14 mouse cellular contexts compared by ENCODE assay signal in genomic region chr7:134499429-134499828, GRCm38 (mm10).
DNase-seq lines count a peak whose midpoint lies in the region; ATAC-seq and TF ChIP-seq lines count a peak whose summit lies in the region.
"Had no signal": no experiment of that assay in that cellular context is flagged by ENCODE, and none has a peak within 500 bp of the region (broad histone marks: within the 10 kb centered on the region; RNA-seq: fewer than 3 reads in every experiment).

No protein-coding gene starts in this region.

- WGBS in heart, embryonic 14.5 days: 22% methylated on average over 4 of the region's 4 CpGs
- WGBS in heart, postnatal 0 days: 30% methylated on average over 4 of the region's 4 CpGs
- WGBS in limb, embryonic 10.5 days: 50% methylated on average over 4 of the region's 4 CpGs
- WGBS in liver, postnatal 0 days (ENCODE audit: insufficient replicate concordance): 56% methylated on average over 4 of the region's 4 CpGs

- H3K9ac ChIP-seq in heart, embryonic 14.5 days (ENCODE audit: low read length): 0 out of 2 replicates have a peak overlapping the region, but pooled peaks have one; percentile 9
- H3K9ac ChIP-seq in heart, postnatal 0 days (replicated peaks; ENCODE audit: low read depth, low read length): no peak overlapping the region
- no peak overlapping the region for H3K9ac ChIP-seq in liver, postnatal 0 days (replicated peaks)
- H3K9ac ChIP-seq: forebrain, embryonic 13.5 days; liver, embryonic 12.5 days had no signal

- ATAC-seq in heart, embryonic 14.5 days (ENCODE audit: insufficient number of reproducible peaks, insufficient read depth, low FRiP score, low read depth): no peak
- peak; percentile 54 for ATAC-seq in heart, postnatal 0 days (ENCODE audit: insufficient read depth, low read depth)
- ATAC-seq in liver, postnatal 0 days: no peak
- ATAC-seq: forebrain, embryonic 13.5 days; liver, embryonic 12.5 days had no signal

- H3K36me3 ChIP-seq in heart, embryonic 14.5 days (ENCODE audit: control insufficient read depth, insufficient read depth, low read length): no peaks in the 10 kb centered on the region
- H3K36me3 ChIP-seq in heart, postnatal 0 days (replicated peaks; ENCODE audit: control insufficient read depth, insufficient read depth, low read length): no peaks in the 10 kb centered on the region
- no peaks in the 10 kb centered on the region for H3K36me3 ChIP-seq in limb, embryonic 10.5 days
- H3K36me3 ChIP-seq in liver, postnatal 0 days (replicated peaks; ENCODE audit: insufficient read depth, low read length): no peaks in the 10 kb centered on the region
- H3K36me3 ChIP-seq: G1E; liver, embryonic 12.5 days had no signal

- peaks cover 10 to 12% of the 10 kb centered on the region in 2 experiments; a peak in 3 of 4 replicates for H3K4me1 ChIP-seq in heart, embryonic 14.5 days (ENCODE audit: control insufficient read depth in 2 of 2, insufficient read depth in 2 of 2, low read length in 2 of 2)
- 0 out of 2 replicates have a peak, but pooled peaks cover 14% of the 10 kb centered on the region for H3K4me1 ChIP-seq in heart, postnatal 0 days (ENCODE audit: control insufficient read depth, insufficient read depth)
- peaks cover 17% of the 10 kb centered on the region for H3K4me1 ChIP-seq in limb, embryonic 10.5 days
- no peaks in the 10 kb centered on the region; the same call in 1 of the 2 replicates for H3K4me1 ChIP-seq in liver, postnatal 0 days (ENCODE audit: insufficient read depth)
- H3K4me1 ChIP-seq: liver, embryonic 12.5 days had no signal

- peak overlapping the region; percentile 3 to 48; a peak in 3 of 4 replicates for H3K27ac ChIP-seq in heart, embryonic 14.5 days (replicated peaks in 1 of 2; ENCODE audit: control insufficient read depth in 1 of 2, insufficient read depth in 1 of 2, low read depth in 2 of 2, low read length in 2 of 2)
- H3K27ac ChIP-seq in left cerebral cortex, adult 2 months: peak overlapping the region; percentile 53; the same call in 1 of the 2 replicates
- H3K27ac ChIP-seq in heart, postnatal 0 days (ENCODE audit: low read depth): peak overlapping the region; percentile 23; the same call in 1 of the 2 replicates
- peak overlapping the region; percentile 44; the same call in 1 of the 2 replicates for H3K27ac ChIP-seq in limb, embryonic 10.5 days
- H3K27ac ChIP-seq in liver, postnatal 0 days (ENCODE audit: low read depth): no peak overlapping the region
- H3K27ac ChIP-seq: forebrain, embryonic 13.5 days; liver, embryonic 12.5 days had no signal

- peak overlapping the region; percentile 42 for H3K4me2 ChIP-seq in heart, embryonic 14.5 days (ENCODE audit: low read length)
- peak overlapping the region; percentile 39 for H3K4me2 ChIP-seq in heart, postnatal 0 days (ENCODE audit: low read depth, low read length)
- no peak overlapping the region for H3K4me2 ChIP-seq in liver, postnatal 0 days (ENCODE audit: low read depth, low read length)
- H3K4me2 ChIP-seq: forebrain, embryonic 13.5 days; liver, embryonic 12.5 days; midbrain, embryonic 11.5 days had no signal

- no peaks in the 10 kb centered on the region for H3K27me3 ChIP-seq in heart, embryonic 14.5 days (ENCODE audit: control insufficient read depth, insufficient read depth, low read length)
- H3K27me3 ChIP-seq in heart, postnatal 0 days (ENCODE audit: control insufficient read depth, insufficient read depth, low read length): no peaks in the 10 kb centered on the region
- H3K27me3 ChIP-seq in limb, embryonic 10.5 days (ENCODE audit: low read depth, poor library complexity, severe bottlenecking): no peaks in the 10 kb centered on the region
- no peaks in the 10 kb centered on the region for H3K27me3 ChIP-seq in liver, postnatal 0 days (ENCODE audit: insufficient read depth, low read length)
- H3K27me3 ChIP-seq: forebrain, embryonic 13.5 days; liver, embryonic 12.5 days had no signal

- intact Hi-C loops in heart, postnatal 14 days (cut with DNase I): no loop called here
- intact Hi-C loops in left cerebral cortex, adult 2 months (cut with DNase I): no loop called here
- intact Hi-C loops in left cerebral cortex, postnatal 10 days (cut with DNase I): no loop called here

- TF ChIP-seq CTCF in left cerebral cortex, adult 2 months (IDR thresholded peaks at IDR 0.05): no peak
- TF ChIP-seq CTCF in heart, postnatal 0 days (IDR thresholded peaks at IDR 0.05; ENCODE audit: low read depth): no peak
- no peak for TF ChIP-seq CTCF in liver, postnatal 0 days (IDR thresholded peaks at IDR 0.05; ENCODE audit: low read depth)

- no peaks in the 10 kb centered on the region for H3K9me3 ChIP-seq in heart, embryonic 14.5 days (ENCODE audit: control insufficient read depth, low read length)
- no peaks in the 10 kb centered on the region for H3K9me3 ChIP-seq in heart, postnatal 0 days (replicated peaks; ENCODE audit: control insufficient read depth, low read length)
- H3K9me3 ChIP-seq in limb, embryonic 10.5 days (replicated peaks): no peaks in the 10 kb centered on the region
- H3K9me3 ChIP-seq in liver, postnatal 0 days (ENCODE audit: low read length): no peaks in the 10 kb centered on the region
- H3K9me3 ChIP-seq: forebrain, embryonic 13.5 days; liver, embryonic 12.5 days had no signal

- no peak for DNase-seq in heart, postnatal 14 days
- DNase-seq in left cerebral cortex, adult 2 months (ENCODE audit: extremely low spot score in 1 of 2, low spot score in 2 of 2): no peak
- DNase-seq in left cerebral cortex, adult 11 months (ENCODE audit: low spot score): no peak
- DNase-seq in heart, postnatal 0 days (ENCODE audit: low spot score): no peak
- DNase-seq in limb, embryonic 10.5 days (ENCODE audit: low spot score): no peak
- DNase-seq in left cerebral cortex, postnatal 10 days (ENCODE audit: extremely low spot score in 1 of 2, low spot score in 2 of 2): no peak
- DNase-seq in liver, postnatal 0 days: no peak
- DNase-seq: cerebellum, adult 8-10 months; right cerebral cortex, postnatal 4 days had no signal

- no peak for TF ChIP-seq EP300 in heart, postnatal 0 days (IDR thresholded peaks at IDR 0.05; ENCODE audit: low read depth)
- TF ChIP-seq EP300 in liver, postnatal 0 days (IDR thresholded peaks at IDR 0.05; ENCODE audit: low read depth): no peak

- H3K4me3 ChIP-seq in heart, embryonic 14.5 days (ENCODE audit: control insufficient read depth in 1 of 2, insufficient read depth in 1 of 2, low read depth in 1 of 2, low read length in 2 of 2): 0 out of 4 replicates have a peak overlapping the region, but pooled peaks of 1 of the 2 experiments have one; percentile 5
- H3K4me3 ChIP-seq in left cerebral cortex, adult 2 months: no peak overlapping the region
- no peak overlapping the region for H3K4me3 ChIP-seq in heart, postnatal 0 days (ENCODE audit: low read depth, low read length)
- no peak overlapping the region for H3K4me3 ChIP-seq in limb, embryonic 10.5 days
- H3K4me3 ChIP-seq in liver, postnatal 0 days (ENCODE audit: low read depth, low read length): no peak overlapping the region
- H3K4me3 ChIP-seq: forebrain, embryonic 13.5 days; liver, embryonic 12.5 days had no signal
